Comparison of ENCODE assay signal across 8 mouse cellular contexts in the genomic region with DNA sequence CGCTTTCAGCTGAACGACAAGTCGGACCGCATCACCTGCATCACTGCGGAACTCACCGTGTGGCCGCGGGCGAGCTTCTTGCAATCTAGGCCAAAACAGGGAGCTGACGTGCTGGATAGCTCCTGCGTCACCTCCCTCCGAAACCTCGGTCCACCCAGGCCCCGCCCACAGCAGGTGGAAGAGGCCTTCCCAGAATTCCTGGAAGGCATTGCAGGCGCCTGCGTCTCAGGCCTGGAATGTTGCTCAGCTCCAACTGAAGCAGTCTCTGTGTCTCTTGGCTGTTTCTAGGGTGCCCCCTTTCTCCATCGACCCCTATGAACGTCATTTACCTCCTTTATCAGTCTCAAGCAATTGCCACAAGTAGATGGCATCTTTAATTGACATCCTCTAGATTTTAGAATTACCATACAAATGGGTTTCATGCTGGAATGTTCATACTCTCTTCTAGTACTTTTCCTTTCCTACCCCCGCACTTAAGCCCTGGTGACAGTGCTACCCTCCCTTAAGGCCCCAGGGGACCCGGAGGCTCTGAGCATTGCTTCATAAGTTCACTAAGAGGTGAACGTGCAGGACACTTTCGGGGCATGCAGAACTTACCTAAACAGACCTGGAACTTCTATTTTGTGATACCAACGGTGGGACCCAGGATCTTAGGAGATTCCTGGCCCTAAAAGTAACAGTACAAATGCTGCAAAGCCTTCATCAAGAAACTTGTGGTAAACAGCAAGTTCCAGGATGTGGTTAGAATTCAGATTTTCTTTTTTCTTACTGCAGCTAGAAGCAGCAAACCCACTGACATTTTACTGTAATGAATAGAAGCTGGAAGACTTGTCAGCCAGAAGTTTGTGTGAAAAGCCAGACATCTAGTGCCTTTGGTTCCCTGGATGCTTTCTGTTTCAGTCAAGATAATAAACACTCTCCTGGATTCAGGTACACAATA. TPM values are rescaled to one million over a fixed set of nuclear protein-coding genes. Genes with fewer than 3 reads are reported as not detected.
DNase-seq lines count a peak whose midpoint lies in the region; ATAC-seq lines count a peak whose summit lies in the region.
"Had no signal": no experiment of that assay in that cellular context is flagged by ENCODE, and none has a peak within 500 bp of the region (broad histone marks: within the 10 kb centered on the region; RNA-seq: fewer than 3 reads in every experiment).

A gene (minus strand): TSS at position 179 of the 940 bp plus-strand sequence.

- H3K27ac ChIP-seq in midbrain, embryonic 12.5 days (replicated peaks) = peak within 1 kb of the TSS; percentile 93
- H3K27ac ChIP-seq in stomach, embryonic 15.5 days = no peak within 1 kb of the TSS
- H3K27ac ChIP-seq: macrophage had no signal

- H3K4me1 ChIP-seq in midbrain, embryonic 12.5 days = peaks cover 38% of the 10 kb centered on the region
- peaks cover 8% of the 10 kb centered on the region for H3K4me1 ChIP-seq in stomach, embryonic 15.5 days

- no peaks in the 10 kb centered on the region for H3K9me3 ChIP-seq in midbrain, embryonic 12.5 days
- H3K9me3 ChIP-seq in stomach, embryonic 15.5 days = no peaks in the 10 kb centered on the region

- peak within 1 kb of the TSS; percentile 75 for H3K9ac ChIP-seq in midbrain, embryonic 12.5 days (replicated peaks)
- no peak within 1 kb of the TSS for H3K9ac ChIP-seq in stomach, embryonic 15.5 days

- peak; percentile 72 for DNase-seq in adrenal gland, adult 2 months
- peak; percentile 96 to 98 for DNase-seq in cerebellum, postnatal 10 days
- DNase-seq in frontal cortex, postnatal 36 days (ENCODE audit: low spot score in 2 of 2) = peak; percentile 90
- peak; percentile 72 for DNase-seq in kidney, adult 11 months
- peak; percentile 86 to 88 for DNase-seq in left cerebral cortex, postnatal 36 days (ENCODE audit: low spot score in 2 of 2)

- H3K4me2 ChIP-seq in midbrain, embryonic 12.5 days (replicated peaks) = peak within 1 kb of the TSS; percentile 77
- H3K4me2 ChIP-seq in stomach, embryonic 15.5 days = peak within 1 kb of the TSS; percentile 50

- peak; percentile 96 for ATAC-seq in midbrain, embryonic 12.5 days (ENCODE audit: low FRiP score, low read depth)
- ATAC-seq in stomach, embryonic 15.5 days (ENCODE audit: insufficient read depth, low FRiP score, low read depth) = peak; percentile 79

- intact Hi-C loops in left cerebral cortex, postnatal 36 days (cut with DNase I) = loop anchor here (5.0 kb wide), 1 partner anchor 292 kb away; no protein-coding TSS in a partner anchor

- H3K36me3 ChIP-seq in midbrain, embryonic 12.5 days = peaks cover 25% of the 10 kb centered on the region
- H3K36me3 ChIP-seq in stomach, embryonic 15.5 days = peaks cover 12% of the 10 kb centered on the region

- 10% methylated on average over 23 of the region's 23 CpGs for WGBS in midbrain, embryonic 12.5 days
- 11% methylated on average over 23 of the region's 23 CpGs for WGBS in stomach, embryonic 15.5 days

- H3K27me3 ChIP-seq in midbrain, embryonic 12.5 days = no peaks in the 10 kb centered on the region
- no peaks in the 10 kb centered on the region for H3K27me3 ChIP-seq in stomach, embryonic 15.5 days (replicated peaks)

- H3K4me3 ChIP-seq in midbrain, embryonic 12.5 days = peak within 1 kb of the TSS; percentile 60
- H3K4me3 ChIP-seq in stomach, embryonic 15.5 days (replicated peaks) = peak within 1 kb of the TSS; percentile 30

RNA-seq across cellular contexts. Expression of the gene that starts here (rescaled TPM):
- total RNA-seq in adrenal gland, adult 2 months (2021) = 10 to 100 TPM; 35.3 to 60.8 TPM
- 6.3 and 11.2 TPM in 2 replicates for polyA plus RNA-seq in adrenal gland, adult 2 months (2012; rRNA removed)
- total RNA-seq in left cerebral cortex, postnatal 36 days (2021) = 100 to 1,000 TPM; 497 to 544 TPM
- polyA plus RNA-seq in midbrain, embryonic 12.5 days (2016; fragmentation: Nextera tagmentation; extraction: Ambion mirVana) = 84.9 and 91.9 TPM in 2 replicates
- 12.4 and 12.9 TPM in 2 replicates for polyA plus RNA-seq in stomach, embryonic 15.5 days (2015; fragmentation: Nextera tagmentation; extraction: Ambion mirVana)
- polyA plus RNA-seq: macrophage had no signal

Comparison
In these comparisons a context has a peak if more than half of its experiments do, and no peak if none do; other contexts are left out.
1. RNA of the gene that starts here (total RNA-seq): 497 to 544 TPM in left cerebral cortex, postnatal 36 days; 35.3 to 60.8 TPM in adrenal gland, adult 2 months; every median in the first group is over 4 times any median in the second.
2. Peak in every context shown above with its lines, with median percentiles within 50 percentile points of each other: DNase-seq.